Mouse (Mus musculus): Measurements from ENCODE around the gene Sars2. TPM values are rescaled to one million over a fixed set of nuclear protein-coding genes. Genes with fewer than 3 reads are reported as not detected.
A peak's percentile ranks its signal among the peaks of the same experiment; 100 is the strongest.

Gene Sars2
- polyA plus RNA-seq, 1 experiment: 10.5 TPM

GRCm38 (mm10) chr7:28720753-28721537 is 20.8 kb upstream of the Sars2 start:
- Histone ChIP-seq H3K4me3 (no peak overlapping the region), H3ac (ENCODE audit: control insufficient read depth, insufficient read length) (no peak overlapping the region), H3K79me2 (ENCODE audit: control insufficient read depth, insufficient read depth) (peaks cover 20% of the 10 kb centered on the region), H3K36me3 (ENCODE audit: control insufficient read depth, insufficient read depth) (peaks cover 21% of the 10 kb centered on the region), H3K27me3 (ENCODE audit: control insufficient read depth, insufficient read depth, insufficient read length) (no peaks in the 10 kb centered on the region), H3K4me2 (ENCODE audit: low read depth) (peak overlapping the region; percentile 15)
- peak in 2 of 3 experiments; percentile 84 for TF ChIP-seq MYOD1 (IDR thresholded peaks at IDR 0.05; ENCODE audit: control insufficient read depth in 1 of 3, insufficient read length in 2 of 3, low read depth in 2 of 3)
- peak; percentile 61 to 98 (median 88) for TF ChIP-seq MYOG (IDR thresholded peaks at IDR 0.05; ENCODE audit: control insufficient read depth in 1 of 3, insufficient read depth in 1 of 3, insufficient read length in 2 of 3, low read depth in 2 of 3)
- TF ChIP-seq CEBPB (IDR thresholded peaks at IDR 0.05; ENCODE audit: insufficient read depth, poor library complexity, severe bottlenecking): no peak
- no peak for TF ChIP-seq SRF (IDR thresholded peaks at IDR 0.05; ENCODE audit: control insufficient read depth, insufficient read length, low read depth)
- TF ChIP-seq TCF12 (IDR thresholded peaks at IDR 0.05; ENCODE audit: insufficient read depth, poor library complexity, severe bottlenecking): peak; percentile 88
- no peak for TF ChIP-seq POLR2AphosphoS2 (IDR thresholded peaks at IDR 0.05; ENCODE audit: insufficient read length, low read depth)
- peak; percentile 50 for TF ChIP-seq TCF3 (IDR thresholded peaks at IDR 0.05; ENCODE audit: insufficient read length, low read depth)

- Histone ChIP-seq H3K4me2 (ENCODE audit: low read depth) (no peak overlapping the region), H3K79me2 (ENCODE audit: control insufficient read depth, insufficient read depth) (peaks cover 20% of the 10 kb centered on the region), H3ac (ENCODE audit: control insufficient read depth, insufficient read length) (no peak overlapping the region), H3K36me3 (ENCODE audit: control insufficient read depth, insufficient read depth) (peaks cover 26% of the 10 kb centered on the region), H3K4me3 (no peak overlapping the region), H3K27me3 (ENCODE audit: control insufficient read depth, insufficient read depth, insufficient read length) (no peaks in the 10 kb centered on the region)
- TF ChIP-seq MYOG (IDR thresholded peaks at IDR 0.05; ENCODE audit: control insufficient read depth in 1 of 3, insufficient read depth in 1 of 3, insufficient read length in 2 of 3, low read depth in 2 of 3) (no peak), SRF (IDR thresholded peaks at IDR 0.05; ENCODE audit: control insufficient read depth, insufficient read length, low read depth) (no peak), POLR2A (IDR thresholded peaks at IDR 0.05; ENCODE audit: insufficient read length, low read depth) (no peak), CEBPB (IDR thresholded peaks at IDR 0.05; ENCODE audit: insufficient read depth, poor library complexity, severe bottlenecking) (no peak), TCF12 (IDR thresholded peaks at IDR 0.05; ENCODE audit: insufficient read depth, poor library complexity, severe bottlenecking) (no peak)
These were observed 19.7 kb upstream of the Sars2 start for GRCm38 (mm10) chr7:28722079-28722478.

- H3K79me2 ChIP-seq (ENCODE audit: control insufficient read depth, insufficient read depth): no peaks in the 10 kb centered on the region
- H3K27me3 ChIP-seq (ENCODE audit: control insufficient read depth, insufficient read depth, insufficient read length): no peaks in the 10 kb centered on the region
- TF ChIP-seq E2F4 (IDR thresholded peaks at IDR 0.05; ENCODE audit: insufficient read depth): no peak
- TF ChIP-seq POLR2AphosphoS2 (IDR thresholded peaks at IDR 0.05; ENCODE audit: insufficient read length, low read depth): no peak
- TF ChIP-seq USF1 (IDR thresholded peaks at IDR 0.05; ENCODE audit: low read depth): no peak
- no peak for TF ChIP-seq REST (IDR thresholded peaks at IDR 0.05; ENCODE audit: insufficient read depth, insufficient read length)
- TF ChIP-seq MYOD1 (IDR thresholded peaks at IDR 0.05; ENCODE audit: control insufficient read depth in 1 of 3, insufficient read length in 2 of 3, low read depth in 2 of 3): no peak
- no peak for TF ChIP-seq MAX (IDR thresholded peaks at IDR 0.05; ENCODE audit: low read depth)
- TF ChIP-seq MYOG (IDR thresholded peaks at IDR 0.05; ENCODE audit: control insufficient read depth in 1 of 3, insufficient read depth in 1 of 3, insufficient read length in 2 of 3, low read depth in 2 of 3): no peak
- no peak for TF ChIP-seq SRF (IDR thresholded peaks at IDR 0.05; ENCODE audit: control insufficient read depth, insufficient read length, low read depth)
- no peak for TF ChIP-seq POLR2A (IDR thresholded peaks at IDR 0.05; ENCODE audit: insufficient read length, low read depth)
- no peak for TF ChIP-seq TCF12 (IDR thresholded peaks at IDR 0.05; ENCODE audit: insufficient read depth, poor library complexity, severe bottlenecking)
- H3ac ChIP-seq (ENCODE audit: control insufficient read depth, insufficient read length): no peak overlapping the region
- no peak overlapping the region for H3K4me2 ChIP-seq (ENCODE audit: low read depth)
- H3K4me3 ChIP-seq: no peak overlapping the region
- peaks cover 26% of the 10 kb centered on the region for H3K36me3 ChIP-seq (ENCODE audit: control insufficient read depth, insufficient read depth)
These were observed 17.2 kb upstream of the Sars2 start for GRCm38 (mm10) chr7:28724613-28725012.

- TF ChIP-seq MYOD1 (IDR thresholded peaks at IDR 0.05; ENCODE audit: control insufficient read depth in 1 of 3, insufficient read length in 2 of 3, low read depth in 2 of 3) (no peak), POLR2A (IDR thresholded peaks at IDR 0.05; ENCODE audit: insufficient read length, low read depth) (no peak), TCF3 (IDR thresholded peaks at IDR 0.05; ENCODE audit: insufficient read length, low read depth) (no peak), MYOG (IDR thresholded peaks at IDR 0.05; ENCODE audit: control insufficient read depth in 1 of 3, insufficient read depth in 1 of 3, insufficient read length in 2 of 3, low read depth in 2 of 3) (no peak), REST (IDR thresholded peaks at IDR 0.05; ENCODE audit: insufficient read depth, insufficient read length) (no peak), E2F4 (IDR thresholded peaks at IDR 0.05; ENCODE audit: insufficient read depth) (no peak), POLR2AphosphoS2 (IDR thresholded peaks at IDR 0.05; ENCODE audit: insufficient read length, low read depth) (no peak), TCF12 (IDR thresholded peaks at IDR 0.05; ENCODE audit: insufficient read depth, poor library complexity, severe bottlenecking) (no peak), MAX (IDR thresholded peaks at IDR 0.05; ENCODE audit: low read depth) (no peak), SRF (IDR thresholded peaks at IDR 0.05; ENCODE audit: control insufficient read depth, insufficient read length, low read depth) (no peak), CEBPB (IDR thresholded peaks at IDR 0.05; ENCODE audit: insufficient read depth, poor library complexity, severe bottlenecking) (no peak), USF1 (IDR thresholded peaks at IDR 0.05; ENCODE audit: low read depth) (no peak)
- H3K79me2 ChIP-seq (ENCODE audit: control insufficient read depth, insufficient read depth): no peaks in the 10 kb centered on the region
- H3K4me2 ChIP-seq (ENCODE audit: low read depth): no peak overlapping the region
- H3K27me3 ChIP-seq (ENCODE audit: control insufficient read depth, insufficient read depth, insufficient read length): no peaks in the 10 kb centered on the region
- peaks cover 26% of the 10 kb centered on the region for H3K36me3 ChIP-seq (ENCODE audit: control insufficient read depth, insufficient read depth)
- no peak overlapping the region for H3ac ChIP-seq (ENCODE audit: control insufficient read depth, insufficient read length)
- H3K4me3 ChIP-seq: no peak overlapping the region
These were observed 15.2 kb upstream of the Sars2 start for GRCm38 (mm10) chr7:28726600-28726999.

Data from myocyte (in vitro differentiated cells).